Mouse (Mus musculus): ENCODE data around the gene Casz1. TPM values are rescaled to one million over a fixed set of nuclear protein-coding genes. Genes with fewer than 3 reads are reported as not detected.
A peak's percentile ranks its signal among the peaks of the same experiment; 100 is the strongest.

The Casz1 gene
- polyA plus RNA-seq, 1 experiment from 2014 or later, result 0.48 TPM

DNA sequence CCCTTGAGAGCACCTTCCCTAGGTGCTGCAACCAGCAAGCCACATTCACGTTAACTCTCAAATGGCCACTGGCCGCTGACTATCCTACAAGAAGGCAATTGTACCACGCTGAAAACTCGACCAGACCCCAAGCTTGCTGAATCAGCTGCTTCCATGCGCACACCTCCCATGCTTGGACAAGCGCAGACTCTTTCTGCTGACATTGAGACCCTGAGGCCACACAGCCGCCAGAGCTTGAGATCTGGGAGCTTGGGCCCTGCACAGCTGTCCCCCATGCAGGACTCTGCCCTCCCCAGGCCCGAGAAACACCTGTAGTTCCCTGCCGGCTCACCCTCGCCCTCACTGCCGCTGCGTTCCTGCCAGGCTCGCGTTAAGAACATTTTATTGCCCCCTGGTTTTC lies 168.5 kb downstream of the Casz1 start:
- Histone ChIP-seq H3K4me3 (replicated peaks) (no peak overlapping the region), H3K4me2 (no peak overlapping the region), H3K4me1 (replicated peaks) (peaks cover 17% of the 10 kb centered on the region), H3K27me3 (no peaks in the 10 kb centered on the region), H3K36me3 (replicated peaks) (no peaks in the 10 kb centered on the region), H3K27ac (replicated peaks) (no peak overlapping the region), H3K9me3 (replicated peaks) (no peaks in the 10 kb centered on the region), H3K9ac (no peak overlapping the region)
- ATAC-seq (ENCODE audit: insufficient read depth), result no peak
- 80% methylated on average over 14 of the region's 14 CpGs for WGBS (ENCODE audit: insufficient replicate concordance)

DNA sequence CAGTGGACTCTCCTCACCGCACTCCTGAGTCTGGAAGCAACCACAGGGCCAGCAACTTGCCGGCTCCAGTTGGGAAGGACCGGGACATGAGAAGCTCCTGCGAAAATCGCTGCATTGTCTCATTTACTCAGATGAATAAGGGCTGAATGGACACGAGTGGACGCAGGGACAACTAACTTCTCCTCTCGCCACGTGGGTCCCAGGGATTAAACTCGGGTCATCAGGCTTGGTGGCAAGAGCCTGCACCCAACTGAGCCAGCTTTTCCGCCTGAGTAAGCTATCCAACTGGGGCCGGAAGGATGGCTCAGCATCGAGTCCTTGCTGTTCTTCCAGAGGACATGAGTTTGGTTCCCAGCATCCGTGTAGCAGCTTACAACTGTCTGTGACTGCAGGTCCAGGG lies 169.2 kb downstream of the Casz1 start:
- Histone ChIP-seq H3K36me3 (replicated peaks) (no peaks in the 10 kb centered on the region), H3K4me3 (replicated peaks) (no peak overlapping the region), H3K27me3 (no peaks in the 10 kb centered on the region), H3K27ac (replicated peaks) (no peak overlapping the region), H3K9me3 (replicated peaks) (no peaks in the 10 kb centered on the region), H3K4me1 (replicated peaks) (peaks cover 17% of the 10 kb centered on the region), H3K9ac (no peak overlapping the region), H3K4me2 (no peak overlapping the region)
- 74% methylated on average over 14 of the region's 14 CpGs for WGBS (ENCODE audit: insufficient replicate concordance)
- no peak for ATAC-seq (ENCODE audit: insufficient read depth)

DNA sequence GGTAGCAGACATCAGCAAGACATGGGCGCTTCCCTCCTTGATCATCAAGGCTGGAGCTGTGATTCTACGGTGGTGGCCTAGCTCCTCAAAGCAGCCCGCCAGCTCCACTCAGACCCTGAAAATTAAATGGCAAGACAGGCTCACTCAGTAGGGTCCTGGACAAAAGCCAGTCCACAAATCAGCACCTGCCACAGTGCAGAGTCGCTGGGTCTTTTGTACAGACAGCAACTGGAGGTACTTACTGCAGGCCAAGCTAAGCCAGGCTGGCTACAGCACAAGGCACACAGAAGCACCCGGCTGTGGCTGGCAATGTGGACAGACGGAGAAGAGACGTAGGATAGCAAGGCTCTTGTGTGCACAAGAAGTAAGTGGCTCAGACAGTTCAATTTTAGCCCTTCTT lies 170.6 kb downstream of the Casz1 start:
- Histone ChIP-seq H3K27me3 (no peaks in the 10 kb centered on the region), H3K4me1 (replicated peaks) (peaks cover 17% of the 10 kb centered on the region), H3K9me3 (replicated peaks) (no peaks in the 10 kb centered on the region), H3K27ac (replicated peaks) (no peak overlapping the region), H3K4me3 (replicated peaks) (no peak overlapping the region), H3K36me3 (replicated peaks) (no peaks in the 10 kb centered on the region), H3K9ac (no peak overlapping the region), H3K4me2 (no peak overlapping the region)
- no peak for ATAC-seq (ENCODE audit: insufficient read depth)
- 73% methylated on average over 7 of the region's 7 CpGs for WGBS (ENCODE audit: insufficient replicate concordance)

DNA sequence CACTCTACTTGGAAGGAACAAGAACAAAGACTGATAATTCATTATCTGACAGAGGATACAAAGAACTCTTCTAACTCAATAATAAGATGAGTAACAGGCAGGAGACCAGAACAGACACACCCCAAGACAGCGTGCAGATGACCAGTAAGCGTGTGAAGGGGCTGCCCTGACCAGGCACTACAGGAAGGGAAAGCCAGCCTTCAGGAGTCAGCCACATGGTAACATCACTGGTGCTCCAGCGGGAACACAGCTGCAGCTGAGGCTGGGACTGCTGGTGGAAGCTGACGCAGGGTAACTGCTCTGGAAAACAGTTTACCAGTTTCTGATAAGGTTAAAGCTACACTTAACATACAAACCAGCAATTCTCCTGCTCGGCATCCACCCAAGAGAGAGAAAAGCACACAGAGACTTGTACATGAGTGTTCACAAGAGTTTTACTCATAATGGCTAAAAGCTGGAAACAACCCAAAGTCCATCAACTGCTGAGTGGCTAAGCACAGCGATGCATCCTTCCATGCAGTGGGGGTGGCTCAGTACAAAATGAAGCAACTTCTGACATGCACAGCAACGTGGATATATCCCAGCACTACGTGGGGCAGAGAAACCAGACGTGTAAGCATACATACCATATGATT lies 174.1 kb downstream of the Casz1 start:
- Histone ChIP-seq H3K9ac (no peak overlapping the region), H3K4me1 (replicated peaks) (no peaks in the 10 kb centered on the region), H3K36me3 (replicated peaks) (0 out of 2 replicates have a peak, but pooled peaks cover under 1% of the 10 kb centered on the region), H3K27me3 (no peaks in the 10 kb centered on the region), H3K27ac (replicated peaks) (no peak overlapping the region), H3K9me3 (replicated peaks) (no peaks in the 10 kb centered on the region), H3K4me3 (replicated peaks) (no peak overlapping the region), H3K4me2 (no peak overlapping the region)
- 75% methylated on average over 9 of the region's 9 CpGs for WGBS (ENCODE audit: insufficient replicate concordance)
- ATAC-seq (ENCODE audit: insufficient read depth), result no peak

- Histone ChIP-seq H3K9me3 (replicated peaks) (no peaks in the 10 kb centered on the region), H3K4me3 (replicated peaks) (no peak overlapping the region), H3K36me3 (replicated peaks) (peaks cover 6% of the 10 kb centered on the region), H3K27me3 (no peaks in the 10 kb centered on the region), H3K4me1 (replicated peaks) (no peaks in the 10 kb centered on the region), H3K27ac (replicated peaks) (no peak overlapping the region), H3K4me2 (no peak overlapping the region), H3K9ac (no peak overlapping the region)
- 82% methylated on average over 11 of the region's 11 CpGs for WGBS (ENCODE audit: insufficient replicate concordance)
- no peak for ATAC-seq (ENCODE audit: insufficient read depth)
These were observed 174.7 kb downstream of the Casz1 start for GRCm38 (mm10) chr4:148978926-148979325.

DNA sequence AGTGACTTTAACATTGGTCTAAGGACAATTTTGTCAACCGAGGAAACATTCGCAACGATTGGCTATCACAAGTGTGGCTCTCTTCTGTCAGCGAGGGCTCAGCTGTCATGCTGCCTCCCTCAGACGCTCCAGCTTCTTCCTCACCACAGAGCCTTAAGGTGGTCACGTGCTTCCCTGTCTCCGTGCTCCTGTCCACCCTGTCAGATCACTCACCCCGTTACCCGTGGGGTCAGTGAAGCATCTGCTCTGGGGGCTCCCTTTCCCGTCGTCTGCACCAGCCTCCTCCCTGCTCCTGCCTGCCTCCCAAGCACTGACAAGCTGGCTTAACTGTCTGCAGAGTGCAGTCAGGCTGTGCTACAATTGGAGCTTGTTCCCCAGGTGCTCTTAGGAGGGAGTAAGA lies 175.6 kb downstream of the Casz1 start:
- no peaks in the 10 kb centered on the region for H3K4me1 ChIP-seq (replicated peaks)
- H3K9me3 ChIP-seq (replicated peaks), result no peaks in the 10 kb centered on the region
- H3K27ac ChIP-seq (replicated peaks), result no peak overlapping the region
- H3K4me2 ChIP-seq, result no peak overlapping the region
- H3K36me3 ChIP-seq (replicated peaks), result peaks cover 10% of the 10 kb centered on the region
- H3K27me3 ChIP-seq, result no peaks in the 10 kb centered on the region
- 65% methylated on average over 11 of the region's 11 CpGs for WGBS (ENCODE audit: insufficient replicate concordance)
- no peak overlapping the region for H3K4me3 ChIP-seq (replicated peaks)
- H3K9ac ChIP-seq, result no peak overlapping the region
- no peak for ATAC-seq (ENCODE audit: insufficient read depth)

- Histone ChIP-seq H3K27ac (replicated peaks) (no peak overlapping the region), H3K27me3 (no peaks in the 10 kb centered on the region), H3K4me1 (replicated peaks) (no peaks in the 10 kb centered on the region), H3K36me3 (replicated peaks) (peaks cover 10% of the 10 kb centered on the region), H3K4me2 (no peak overlapping the region), H3K9me3 (replicated peaks) (no peaks in the 10 kb centered on the region), H3K4me3 (replicated peaks) (no peak overlapping the region), H3K9ac (no peak overlapping the region)
- WGBS (ENCODE audit: insufficient replicate concordance), result 76% methylated on average over 6 of the region's 6 CpGs
- no peak for ATAC-seq (ENCODE audit: insufficient read depth)
These were observed 178.0 kb downstream of the Casz1 start for GRCm38 (mm10) chr4:148982274-148982673.

DNA sequence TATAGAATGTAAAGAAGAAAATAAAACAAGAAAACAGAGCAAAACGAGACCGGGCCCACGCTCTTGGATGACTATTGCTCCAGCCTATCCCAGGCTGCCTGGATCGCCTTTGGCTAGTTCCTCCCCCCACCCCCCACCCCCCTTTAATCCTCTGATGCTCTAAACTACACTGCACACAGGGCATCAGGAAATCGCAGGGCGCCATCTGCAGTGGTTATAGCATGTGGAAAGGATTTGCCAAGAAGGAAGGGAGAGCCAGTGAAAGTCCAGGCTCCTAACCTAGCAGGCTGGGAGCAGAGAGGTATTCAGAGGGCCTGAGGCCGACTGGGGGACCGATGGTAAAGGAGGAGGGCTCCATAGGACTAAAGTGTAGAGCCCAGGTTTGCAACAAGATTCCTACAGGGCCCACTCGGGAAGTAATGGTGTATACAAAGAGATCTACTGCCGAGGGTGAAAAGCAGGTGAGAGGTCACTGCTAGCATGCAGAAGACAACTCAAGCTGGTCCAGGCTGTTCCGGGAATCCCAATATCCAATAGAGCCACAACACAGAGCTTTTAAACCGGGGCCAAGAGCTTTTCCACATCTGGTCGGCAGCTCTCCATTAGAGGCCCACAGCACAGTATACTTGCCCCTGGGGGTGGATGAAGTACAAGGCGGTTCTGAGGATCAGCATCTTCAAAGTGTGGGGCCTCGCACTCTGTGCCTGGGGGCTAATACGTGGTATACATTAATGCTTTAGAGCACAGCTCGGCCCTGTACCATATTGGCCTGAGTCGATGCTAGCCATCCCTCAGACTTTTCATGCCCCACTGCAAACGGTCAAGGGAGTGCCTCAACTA lies 180.7 kb downstream of the Casz1 start:
- Histone ChIP-seq H3K4me2 (no peak overlapping the region), H3K36me3 (replicated peaks) (peaks cover 10% of the 10 kb centered on the region), H3K27me3 (no peaks in the 10 kb centered on the region), H3K27ac (replicated peaks) (no peak overlapping the region), H3K9me3 (replicated peaks) (no peaks in the 10 kb centered on the region), H3K4me1 (replicated peaks) (no peaks in the 10 kb centered on the region), H3K4me3 (replicated peaks) (no peak overlapping the region), H3K9ac (no peak overlapping the region)
- WGBS (ENCODE audit: insufficient replicate concordance), result 75% methylated on average over 19 of the region's 19 CpGs
- ATAC-seq (ENCODE audit: insufficient read depth), result no peak

DNA sequence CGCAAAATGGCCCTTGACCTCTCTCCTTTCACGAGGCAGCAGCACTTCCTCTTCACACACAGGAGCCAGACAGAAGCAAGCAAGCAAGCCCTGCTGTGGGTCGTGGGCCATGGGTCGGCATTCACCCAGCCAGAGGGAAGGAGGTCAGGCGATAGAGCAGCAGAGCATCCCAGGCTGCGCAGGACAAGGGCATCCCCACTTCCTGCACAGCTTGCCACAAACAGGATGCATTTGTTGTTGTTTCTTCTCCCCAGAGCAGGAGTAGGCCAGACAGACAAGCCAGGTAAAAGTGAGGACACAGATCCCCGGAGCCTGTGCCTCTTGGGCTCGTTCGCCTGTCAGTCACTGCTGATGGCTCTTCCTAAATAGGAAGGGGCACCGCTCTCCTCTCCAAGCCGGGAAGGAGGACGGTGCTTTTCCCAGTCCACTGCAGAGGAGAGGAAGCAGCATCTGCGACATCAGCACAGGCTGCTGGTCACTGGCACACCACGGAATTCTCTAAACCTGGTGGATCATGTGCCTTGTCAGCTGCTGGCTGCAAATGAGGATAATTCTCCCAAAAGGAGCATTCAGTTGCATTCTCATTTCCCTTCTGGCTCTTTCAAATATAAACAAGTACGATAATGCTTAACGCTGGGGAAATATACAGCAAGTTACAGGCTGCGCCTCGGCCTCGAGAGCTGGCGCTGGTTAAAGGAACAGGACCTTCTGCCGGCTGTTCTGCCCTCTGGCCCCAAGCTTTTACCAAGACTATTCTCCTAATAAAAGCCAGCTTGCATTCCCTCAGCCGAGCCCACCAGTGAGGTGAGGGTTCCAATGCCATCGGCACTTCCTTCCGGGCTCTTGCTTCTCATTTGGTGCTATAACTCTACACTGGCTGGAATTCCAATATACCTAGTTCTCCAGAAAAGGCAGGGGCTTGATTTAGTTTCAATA lies 181.6 kb downstream of the Casz1 start:
- Histone ChIP-seq H3K4me1 (replicated peaks) (no peaks in the 10 kb centered on the region), H3K9me3 (replicated peaks) (no peaks in the 10 kb centered on the region), H3K27me3 (no peaks in the 10 kb centered on the region), H3K4me3 (replicated peaks) (no peak overlapping the region), H3K27ac (replicated peaks) (no peak overlapping the region), H3K4me2 (no peak overlapping the region), H3K9ac (no peak overlapping the region), H3K36me3 (replicated peaks) (peaks cover 10% of the 10 kb centered on the region)
- 67% methylated on average over 24 of the region's 24 CpGs for WGBS (ENCODE audit: insufficient replicate concordance)
- ATAC-seq (ENCODE audit: insufficient read depth), result no peak

DNA sequence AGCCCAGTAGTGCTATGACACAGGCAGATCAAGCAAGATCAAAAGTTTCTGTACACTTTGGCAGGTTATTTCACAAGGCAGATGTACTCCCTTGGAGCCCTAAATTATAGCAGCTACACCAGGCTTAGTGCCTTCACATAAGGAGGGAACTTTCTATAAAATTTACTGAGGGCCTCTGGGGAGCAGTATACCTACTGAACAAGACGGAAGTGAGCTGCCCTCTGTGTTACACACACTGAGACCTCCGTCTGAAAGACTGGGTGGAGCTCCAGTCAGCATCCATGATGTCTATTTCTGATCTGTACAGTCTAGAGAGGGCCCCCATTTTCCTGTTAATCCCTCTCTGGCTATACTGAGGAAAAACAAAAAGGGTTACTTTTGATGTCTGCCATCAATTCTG lies 185.8 kb downstream of the Casz1 start:
- H3K4me1 ChIP-seq (replicated peaks), result 0 out of 2 replicates have a peak, but pooled peaks cover 3% of the 10 kb centered on the region
- no peak overlapping the region for H3K27ac ChIP-seq (replicated peaks)
- no peaks in the 10 kb centered on the region for H3K36me3 ChIP-seq (replicated peaks)
- no peak overlapping the region for H3K9ac ChIP-seq
- no peaks in the 10 kb centered on the region for H3K27me3 ChIP-seq
- H3K4me3 ChIP-seq (replicated peaks), result no peak overlapping the region
- no peaks in the 10 kb centered on the region for H3K9me3 ChIP-seq (replicated peaks)
- H3K4me2 ChIP-seq, result no peak overlapping the region
- 40% methylated on average over 2 of the region's 2 CpGs for WGBS (ENCODE audit: insufficient replicate concordance)
- no peak for ATAC-seq (ENCODE audit: insufficient read depth)

- peaks cover 3% of the 10 kb centered on the region; the same call in 1 of the 2 replicates for H3K4me1 ChIP-seq (replicated peaks)
- ATAC-seq (ENCODE audit: insufficient read depth), result peak; percentile 22; the same call in 1 of the 2 replicates
- no peaks in the 10 kb centered on the region; the same call in 1 of the 2 replicates for H3K36me3 ChIP-seq (replicated peaks)
- no peak overlapping the region for H3K4me2 ChIP-seq
- no peaks in the 10 kb centered on the region for H3K27me3 ChIP-seq
- no peak overlapping the region for H3K27ac ChIP-seq (replicated peaks)
- WGBS (ENCODE audit: insufficient replicate concordance), result 65% methylated on average over 5 of the region's 5 CpGs
- H3K9ac ChIP-seq, result no peak overlapping the region
- no peak overlapping the region for H3K4me3 ChIP-seq (replicated peaks)
- H3K9me3 ChIP-seq (replicated peaks), result no peaks in the 10 kb centered on the region
These were observed 189.7 kb downstream of the Casz1 start for GRCm38 (mm10) chr4:148993948-148994347.

Data from liver, embryonic 15.5 days (tissue).